Mouse (Mus musculus) activated CD4-positive, CD25-positive, alpha-beta regulatory T cell, adult 4 months (primary cell): ENCODE data around the gene Adh7. TPM values are rescaled to one million over a fixed set of nuclear protein-coding genes. Genes with fewer than 3 reads are reported as not detected.

Source experiments
- ATAC-seq: one replicate; pipeline ENCODE4 v1.8.0; 2017
- polyA plus RNA-seq, 2 experiments: library from polyadenylated mRNA; unstranded; fragments of 100-300 nt; shearing (Covaris generic); gene quantifications; one replicate each; pipeline ENCODE4 v1.2.1; 2017

Gene Adh7
- polyA plus RNA-seq, 2 experiments from 2014 or later, result not detected

GRCm38 (mm10) chr3:138224363-138224954 is 6.9 kb downstream of the Adh7 start:
- no peak for ATAC-seq

GRCm38 (mm10) chr3:138225331-138225730 is 7.8 kb downstream of the Adh7 start:
- no peak for ATAC-seq

- ATAC-seq, result no peak
Observed at GRCm38 (mm10) chr3:138225853-138226252, 8.3 kb downstream of the Adh7 start.

- ATAC-seq, result no peak
Observed at GRCm38 (mm10) chr3:138226476-138226875, 8.9 kb downstream of the Adh7 start.

- no peak for ATAC-seq
Observed at GRCm38 (mm10) chr3:138227082-138227481, 9.5 kb downstream of the Adh7 start.

- no peak for ATAC-seq
Observed at GRCm38 (mm10) chr3:138227782-138228181, 10.2 kb downstream of the Adh7 start.

- no peak for ATAC-seq
Observed at GRCm38 (mm10) chr3:138229448-138229847, 11.9 kb downstream of the Adh7 start.

- no peak for ATAC-seq
Observed at GRCm38 (mm10) chr3:138230266-138230665, 12.7 kb downstream of the Adh7 start.

GRCm38 (mm10) chr3:138231531-138231930 is 14.0 kb downstream of the Adh7 start:
- no peak for ATAC-seq

- ATAC-seq, result no peak
Observed at GRCm38 (mm10) chr3:138236546-138237163, 19.1 kb downstream of the Adh7 start.

- no peak for ATAC-seq
Observed at GRCm38 (mm10) chr3:138238046-138238445, 20.5 kb downstream of the Adh7 start.

GRCm38 (mm10) chr3:138239461-138239860 is 21.9 kb downstream of the Adh7 start:
- no peak for ATAC-seq

- peak; percentile 45 for ATAC-seq
Observed at GRCm38 (mm10) chr3:138240411-138240810, 22.9 kb downstream of the Adh7 start.

- ATAC-seq, result no peak
Observed at GRCm38 (mm10) chr3:138240942-138241341, 23.4 kb downstream of the Adh7 start.

GRCm38 (mm10) chr3:138241371-138241770 is 23.8 kb downstream of the Adh7 start:
- ATAC-seq, result no peak

GRCm38 (mm10) chr3:138242021-138242726 is 24.6 kb downstream of the Adh7 start:
- ATAC-seq, result no peak

GRCm38 (mm10) chr3:138242933-138243332 is 25.4 kb downstream of the Adh7 start:
- ATAC-seq, result no peak

- no peak for ATAC-seq
Observed at GRCm38 (mm10) chr3:138244338-138244874, 26.8 kb downstream of the Adh7 start.

GRCm38 (mm10) chr3:138246511-138247020 is 29.0 kb downstream of the Adh7 start:
- no peak for ATAC-seq

GRCm38 (mm10) chr3:138247241-138247640 is 29.7 kb downstream of the Adh7 start:
- ATAC-seq, result no peak

GRCm38 (mm10) chr3:138248011-138248410 is 30.5 kb downstream of the Adh7 start:
- no peak for ATAC-seq

- ATAC-seq, result no peak
Observed at GRCm38 (mm10) chr3:138248746-138249145, 31.2 kb downstream of the Adh7 start.

- ATAC-seq, result no peak
Observed at GRCm38 (mm10) chr3:138251156-138251555, 33.6 kb downstream of the Adh7 start.
